Mouse (Mus musculus) cortical plate, adult 2 months (tissue): ENCODE results near the gene Rgl2.

Source experiments
- CTCF ChIP-seq: fragments of 200-500 bp; IDR thresholded peaks from 2 replicates; pipeline ENCODE4 v1.5.1; 2011; ENCODE audit warnings: mild to moderate bottlenecking, control low read depth, low read length; ENCODE audit not compliant: insufficient read depth; ENCODE audit errors: extremely low read depth
- POLR2A ChIP-seq: fragments of 200-500 bp; IDR thresholded peaks from 2 replicates; pipeline ENCODE4 v1.6.1; 2011; ENCODE audit warnings: mild to moderate bottlenecking, low read length, control low read depth; ENCODE audit not compliant: insufficient read depth; ENCODE audit errors: extremely low read depth

DNA sequence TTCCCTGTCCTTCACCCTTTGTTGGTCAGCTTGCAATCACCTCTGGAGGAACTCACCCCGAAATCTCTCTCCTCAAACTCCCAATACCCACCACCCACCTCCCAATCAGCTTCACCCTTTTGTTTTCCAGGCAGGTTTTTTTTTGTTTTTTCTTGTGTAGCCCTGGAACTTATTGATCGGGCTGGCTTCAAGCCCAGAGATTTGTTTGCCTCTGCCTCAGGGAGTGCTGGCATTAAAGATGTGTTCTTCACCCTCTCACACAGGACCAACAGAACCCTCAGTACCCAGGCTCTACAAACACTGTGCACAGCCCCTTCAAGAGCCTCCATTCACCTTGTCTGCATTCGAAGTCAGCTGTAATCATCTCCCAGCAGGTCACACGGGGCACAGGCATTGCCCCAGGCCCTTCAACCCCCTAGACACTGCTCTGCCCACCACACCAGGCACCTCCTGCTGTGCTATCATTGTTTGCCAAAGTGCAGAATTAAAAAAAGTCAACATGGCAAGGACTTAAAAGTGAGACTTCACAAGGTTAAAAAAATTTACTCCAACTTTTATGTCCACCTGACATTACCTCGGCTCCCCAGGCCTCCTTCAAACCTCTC is 24.7 kb downstream of the Rgl2 start:
- TF ChIP-seq POLR2A (no peak), CTCF (no peak)
